Mouse (Mus musculus): ENCODE measurements around the gene Nob1. TPM values are rescaled to one million over a fixed set of nuclear protein-coding genes. Genes with fewer than 3 reads are reported as not detected.

Nob1 gene
- polyA plus RNA-seq, 1 experiment, result 11.7 TPM

DNA sequence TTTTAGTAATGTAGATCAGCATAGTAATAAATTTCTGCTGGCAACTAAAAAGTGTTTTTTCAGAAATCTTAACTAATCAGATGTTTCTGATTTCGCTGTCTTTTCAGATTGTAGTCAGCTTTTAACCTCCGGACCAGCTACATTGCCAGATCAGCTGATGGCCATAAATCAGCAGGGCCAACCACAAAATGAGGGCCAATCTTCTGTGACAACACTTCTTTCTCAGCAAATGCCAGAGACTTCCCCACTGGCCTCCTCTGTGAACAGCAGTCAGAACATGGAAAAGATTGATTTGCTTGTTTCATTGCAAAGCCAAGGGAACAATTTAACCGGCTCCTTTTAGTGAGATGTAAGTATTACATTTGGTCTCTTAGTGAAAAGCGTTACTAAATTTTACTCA lies 54.5 kb downstream of the Nob1 start:
- TF ChIP-seq POLR2A (IDR thresholded peaks at IDR 0.05; ENCODE audit: low read depth, low read length) (no peak), CTCF (IDR thresholded peaks at IDR 0.05; ENCODE audit: extremely low read depth, insufficient read length, insufficient replicate concordance, low read depth, low read length) (no peak)
- Histone ChIP-seq H3K4me3 (ENCODE audit: low read depth, low read length) (no peak overlapping the region), H3K36me3 (ENCODE audit: control insufficient read depth, insufficient read depth, low read length) (peaks cover 62% of the 10 kb centered on the region), H3K27ac (ENCODE audit: insufficient read depth, low read depth, low read length) (no peak overlapping the region), H3K27me3 (ENCODE audit: control insufficient read depth, insufficient read depth, low read length) (no peaks in the 10 kb centered on the region), H3K4me1 (ENCODE audit: control insufficient read depth, insufficient read depth, insufficient read length, low read length) (no peaks in the 10 kb centered on the region)
- 76% methylated on average over 4 of the region's 4 CpGs for WGBS

Other genes with a start within 250 kb of the Nob1 start
- gene Nfat5, start 131.6 kb downstream of the Nob1 start, polyA plus RNA-seq (2012; rRNA removed), result 6.0 and 15.5 TPM in 2 replicates
- 9.7 and 37.7 TPM in 2 replicates for gene Nqo1, start 21.8 kb downstream of the Nob1 start, polyA plus RNA-seq (2012; rRNA removed)
- gene Wwp2, start 11.3 kb upstream of the Nob1 start, polyA plus RNA-seq (2012; rRNA removed), result 23.6 and 56.9 TPM in 2 replicates
- gene Psmd7, start 163.4 kb upstream of the Nob1 start, polyA plus RNA-seq (2012; rRNA removed), result 19.6 and 30.2 TPM in 2 replicates